Mouse (Mus musculus) C2C12 (cell line): ENCODE measurements around the gene Myl4. TPM values are rescaled to one million over a fixed set of nuclear protein-coding genes. Genes with fewer than 3 reads are reported as not detected.
A peak's percentile ranks its signal among the peaks of the same experiment; 100 is the strongest.

Experiments
- H3K27me3 ChIP-seq: one replicate; pipeline ENCODE4 v1.6.1; 2011; ENCODE audit not compliant: control insufficient read depth, insufficient read depth, insufficient read length
- H3K36me3 ChIP-seq: one replicate; pipeline ENCODE4 v1.6.1; 2011; ENCODE audit not compliant: control insufficient read depth, insufficient read depth
- H3K4me3 ChIP-seq: one replicate; pipeline ENCODE4 v1.5.1; 2011; ENCODE audit warnings: mild to moderate bottlenecking, control low read depth; ENCODE audit not compliant: poor library complexity, insufficient read depth, severe bottlenecking
- H3K79me2 ChIP-seq: one replicate; pipeline ENCODE4 v1.6.1; 2011; ENCODE audit not compliant: control insufficient read depth, insufficient read depth
- H3K79me3 ChIP-seq: one replicate; pipeline ENCODE4 v1.6.1; 2011; ENCODE audit warnings: low read depth, control low read depth
- H3ac ChIP-seq: one replicate; pipeline ENCODE3; 2011; ENCODE audit warnings: low read depth; ENCODE audit not compliant: control insufficient read depth, insufficient read length
- CEBPB ChIP-seq: IDR thresholded peaks from one replicate; pipeline ENCODE4 v1.6.1; 2011; ENCODE audit warnings: low read depth, mild to moderate bottlenecking, control low read depth, moderate library complexity
- CTCF ChIP-seq: IDR thresholded peaks from one replicate; pipeline ENCODE4 v1.5.1; 2011; ENCODE audit not compliant: control insufficient read depth, insufficient read depth, insufficient read length
- FOSL1 ChIP-seq: IDR thresholded peaks from one replicate; pipeline ENCODE4 v1.8.0; 2011; ENCODE audit warnings: mild to moderate bottlenecking, low read length; ENCODE audit not compliant: poor library complexity, insufficient read depth, severe bottlenecking
- MAX ChIP-seq: IDR thresholded peaks from one replicate; pipeline ENCODE4 v1.6.1; 2011; ENCODE audit warnings: mild to moderate bottlenecking, control low read depth
- MYOD1 ChIP-seq: IDR thresholded peaks from one replicate; pipeline ENCODE4 v1.6.1; 2011; ENCODE audit warnings: low read depth; ENCODE audit not compliant: control insufficient read depth, insufficient read length
- MYOG ChIP-seq: IDR thresholded peaks from one replicate; pipeline ENCODE4 v1.6.1; 2011; ENCODE audit not compliant: control insufficient read depth, insufficient read length; ENCODE audit errors: extremely low read depth
- USF1 ChIP-seq: IDR thresholded peaks from one replicate; pipeline ENCODE4 v1.6.1; 2011; ENCODE audit warnings: low read depth, mild to moderate bottlenecking, control low read depth, moderate library complexity
- polyA plus RNA-seq: library from polyadenylated mRNA; unstranded; fragments of >200 nt; fragmentation: generic; extraction: Trizol; gene quantifications from one replicate; pipeline ENCODE4 v1.2.1, GENCODE M21; 2012; ENCODE audit warnings: missing spikeins

The Myl4 gene
- polyA plus RNA-seq, 1 experiment, result 4.2 TPM

DNA sequence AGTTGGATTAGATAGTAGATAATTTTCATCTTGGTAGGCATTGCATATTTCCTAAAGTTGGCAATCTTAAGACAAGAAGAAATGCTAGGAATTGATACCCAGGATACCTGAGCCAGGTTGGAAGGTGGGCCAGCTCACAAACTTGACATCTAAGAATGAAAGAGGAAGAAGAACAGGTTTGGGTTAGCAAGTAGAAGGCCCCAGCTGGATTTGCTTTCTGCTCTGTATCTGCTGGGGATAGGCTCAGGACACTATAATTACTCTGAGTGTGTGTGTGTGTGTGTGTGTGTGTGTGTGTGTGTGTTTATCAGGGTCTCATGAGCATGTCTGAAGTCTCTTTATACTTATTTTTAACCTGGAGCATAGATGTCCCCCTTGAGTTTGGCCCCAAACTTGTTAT is 76.2 kb downstream of the Myl4 start:
- Histone ChIP-seq H3K36me3 (no peaks in the 10 kb centered on the region), H3K4me3 (no peak overlapping the region), H3ac (no peak overlapping the region), H3K27me3 (no peaks in the 10 kb centered on the region), H3K79me3 (no peaks in the 10 kb centered on the region), H3K79me2 (peaks cover 17% of the 10 kb centered on the region)
- TF ChIP-seq MYOD1, result no peak
- no peak for TF ChIP-seq USF1
- TF ChIP-seq FOSL1, result no peak
- TF ChIP-seq MAX, result no peak
- TF ChIP-seq MYOG, result no peak
- no peak for TF ChIP-seq CEBPB
- no peak for TF ChIP-seq CTCF

DNA sequence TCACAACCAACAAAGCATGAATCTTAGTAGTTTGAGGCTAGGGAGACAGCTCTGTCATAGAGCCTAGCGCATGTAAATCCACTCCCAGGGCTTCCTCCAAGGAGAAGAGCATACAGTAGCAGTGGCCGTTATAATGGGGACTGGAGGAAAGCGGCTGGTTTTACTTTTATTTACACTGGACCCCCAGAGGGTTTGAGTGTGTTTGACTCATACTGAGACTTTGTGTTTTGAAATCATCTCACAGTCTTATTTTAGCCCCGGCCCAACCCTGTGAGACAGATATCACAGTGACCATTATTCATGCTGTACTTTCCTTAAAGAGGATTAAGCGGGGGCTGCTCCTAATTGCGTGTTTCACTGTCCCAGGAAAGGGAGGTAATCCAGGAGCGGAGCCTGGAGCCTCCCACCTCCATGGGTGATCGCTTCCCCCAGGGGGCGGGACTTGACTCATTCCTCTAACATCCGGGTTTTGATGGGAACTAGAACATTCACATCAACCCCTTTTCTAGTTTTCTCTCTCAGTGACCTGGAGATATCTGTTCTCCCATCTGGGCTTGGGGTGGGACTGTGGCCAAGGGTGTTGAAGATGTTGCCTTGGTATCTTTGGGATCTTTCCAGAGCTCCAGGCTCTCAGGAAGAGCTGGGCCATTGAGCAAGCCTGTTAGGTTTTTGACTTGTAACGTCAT is 77.3 kb downstream of the Myl4 start:
- Histone ChIP-seq H3K4me3 (no peak overlapping the region), H3K27me3 (no peaks in the 10 kb centered on the region), H3K79me3 (no peaks in the 10 kb centered on the region), H3K36me3 (no peaks in the 10 kb centered on the region), H3K79me2 (peaks cover 17% of the 10 kb centered on the region), H3ac (no peak overlapping the region)
- TF ChIP-seq CTCF (no peak), CEBPB (peak; percentile 30), MAX (peak; percentile 10)

DNA sequence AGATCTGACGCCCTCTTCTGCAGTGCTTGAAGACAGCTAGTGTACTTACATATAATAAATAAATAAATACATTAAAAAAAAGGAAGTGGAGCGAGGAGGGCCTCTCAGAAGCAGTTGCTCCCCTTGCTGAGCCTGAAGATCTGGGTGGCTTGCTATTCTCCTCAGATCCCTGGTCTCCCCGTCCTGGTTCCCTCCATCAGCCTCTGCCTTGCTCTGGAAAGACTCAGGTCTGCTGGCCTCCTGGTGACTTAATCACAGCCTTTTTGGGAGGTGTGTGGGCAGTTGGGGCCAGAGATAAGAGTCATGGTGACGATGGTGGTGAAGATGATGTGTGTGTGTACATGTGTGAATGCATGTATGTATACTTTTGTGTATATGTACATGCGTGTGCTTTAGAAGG is 78.1 kb downstream of the Myl4 start:
- no peaks in the 10 kb centered on the region for H3K27me3 ChIP-seq
- TF ChIP-seq MAX (no peak), MYOG (no peak), USF1 (no peak), MYOD1 (no peak), CEBPB (no peak), CTCF (no peak), FOSL1 (no peak)
- peak overlapping the region; percentile 3 for H3ac ChIP-seq
- peaks cover 16% of the 10 kb centered on the region for H3K79me2 ChIP-seq
- H3K79me3 ChIP-seq, result no peaks in the 10 kb centered on the region
- H3K36me3 ChIP-seq, result peaks cover 5% of the 10 kb centered on the region
- H3K4me3 ChIP-seq, result no peak overlapping the region

DNA sequence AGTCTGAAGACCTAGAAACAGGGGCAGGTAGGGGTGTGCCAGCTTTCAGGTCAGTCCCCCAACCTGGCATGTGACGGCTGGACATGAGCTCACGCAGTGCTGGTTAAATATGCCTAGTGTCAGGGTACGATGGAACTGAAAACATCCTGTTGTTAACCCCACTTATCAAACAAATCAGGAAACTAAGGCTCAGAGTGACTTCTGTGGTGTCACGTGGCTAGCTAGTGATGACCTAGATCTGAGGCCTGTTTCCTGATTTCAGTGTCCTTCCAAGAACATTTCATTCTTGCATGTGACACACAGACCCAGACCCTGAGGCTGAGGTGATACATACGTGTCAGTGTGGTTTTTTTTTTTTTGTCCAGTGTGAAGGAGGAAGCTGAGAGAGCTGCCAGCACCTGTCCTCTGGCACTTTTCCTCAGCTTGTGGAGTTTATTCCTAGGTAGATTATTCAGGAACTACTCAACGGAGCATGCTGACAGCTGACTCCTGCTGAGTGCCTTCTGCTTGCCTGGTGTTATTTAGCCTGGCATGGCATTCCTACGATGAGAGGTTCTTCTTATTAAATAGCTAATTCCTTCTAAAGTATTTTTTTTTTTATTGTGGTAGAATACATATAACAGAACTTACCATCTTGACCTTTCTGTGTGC is 79.8 kb downstream of the Myl4 start:
- TF ChIP-seq CEBPB (no peak), FOSL1 (no peak), MYOG (no peak), USF1 (no peak), CTCF (no peak), MAX (no peak), MYOD1 (no peak)
- H3K36me3 ChIP-seq, result peaks cover 22% of the 10 kb centered on the region
- H3K27me3 ChIP-seq, result no peaks in the 10 kb centered on the region

DNA sequence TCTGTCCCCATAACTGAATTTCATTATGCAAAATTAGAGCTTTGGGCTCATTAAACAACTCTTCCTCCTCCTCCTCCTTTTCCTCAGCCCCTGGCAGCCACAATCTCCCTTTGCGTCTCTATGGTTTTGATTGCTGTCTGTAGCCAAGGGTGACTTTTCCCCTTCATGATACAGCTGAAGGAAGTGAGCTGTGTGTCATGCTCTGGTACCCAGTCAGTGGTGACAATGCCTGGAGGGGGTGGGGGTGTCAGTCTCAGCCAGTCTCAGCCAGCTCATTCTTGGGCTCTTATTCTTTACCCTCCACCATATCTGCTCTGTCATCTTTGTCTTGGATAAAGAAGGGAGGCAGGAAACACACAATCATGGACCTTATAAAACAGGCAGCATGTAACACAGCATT is 80.8 kb downstream of the Myl4 start:
- TF ChIP-seq CEBPB (no peak), USF1 (no peak), MYOG (no peak), MAX (no peak), FOSL1 (no peak), MYOD1 (no peak), CTCF (no peak)
- Histone ChIP-seq H3ac (no peak overlapping the region), H3K79me2 (peaks cover 10% of the 10 kb centered on the region), H3K4me3 (no peak overlapping the region), H3K79me3 (no peaks in the 10 kb centered on the region), H3K36me3 (peaks cover 22% of the 10 kb centered on the region), H3K27me3 (no peaks in the 10 kb centered on the region)

More for the DNA sequence above, 79.8 kb downstream of the Myl4 start:
- H3ac ChIP-seq, result no peak overlapping the region
- peaks cover 10% of the 10 kb centered on the region for H3K79me2 ChIP-seq
- no peaks in the 10 kb centered on the region for H3K79me3 ChIP-seq
- H3K4me3 ChIP-seq, result no peak overlapping the region

DNA sequence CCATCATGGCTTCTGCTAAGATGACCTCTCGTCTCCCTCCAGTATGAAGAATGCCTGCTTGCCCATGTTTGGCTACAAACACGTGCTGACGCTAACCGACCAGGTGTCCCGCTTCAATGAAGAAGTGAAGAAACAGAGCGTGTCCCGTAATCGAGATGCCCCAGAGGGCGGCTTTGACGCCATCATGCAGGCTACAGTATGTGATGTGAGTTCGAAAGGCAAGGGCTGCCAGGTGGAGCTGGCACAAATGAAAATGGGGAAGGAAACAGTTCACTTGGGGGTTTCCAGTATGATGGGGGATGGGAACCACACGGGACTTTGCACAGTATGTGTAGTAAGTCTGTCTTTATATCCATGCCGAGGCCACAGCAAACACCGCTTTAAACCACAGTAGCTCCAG is 86.5 kb downstream of the Myl4 start:
- H3K4me3 ChIP-seq, result no peak overlapping the region
- H3K79me2 ChIP-seq, result no peaks in the 10 kb centered on the region
- TF ChIP-seq MAX, result no peak
- no peak for TF ChIP-seq USF1
- no peak for TF ChIP-seq MYOD1
- no peak for TF ChIP-seq FOSL1
- no peak for TF ChIP-seq CTCF
- TF ChIP-seq CEBPB, result no peak
- no peaks in the 10 kb centered on the region for H3K27me3 ChIP-seq
- peaks cover 46% of the 10 kb centered on the region for H3K36me3 ChIP-seq
- H3ac ChIP-seq, result no peak overlapping the region
- H3K79me3 ChIP-seq, result no peaks in the 10 kb centered on the region
